Mouse (Mus musculus): ENCODE results near the gene Steap1.

The Steap1 gene

GRCm38 (mm10) chr5:5688228-5688627 lies 60.9 kb downstream of the Steap1 start:
- DNase-seq (ENCODE audit: extremely low spot score, low spot score), result no peak

DNA sequence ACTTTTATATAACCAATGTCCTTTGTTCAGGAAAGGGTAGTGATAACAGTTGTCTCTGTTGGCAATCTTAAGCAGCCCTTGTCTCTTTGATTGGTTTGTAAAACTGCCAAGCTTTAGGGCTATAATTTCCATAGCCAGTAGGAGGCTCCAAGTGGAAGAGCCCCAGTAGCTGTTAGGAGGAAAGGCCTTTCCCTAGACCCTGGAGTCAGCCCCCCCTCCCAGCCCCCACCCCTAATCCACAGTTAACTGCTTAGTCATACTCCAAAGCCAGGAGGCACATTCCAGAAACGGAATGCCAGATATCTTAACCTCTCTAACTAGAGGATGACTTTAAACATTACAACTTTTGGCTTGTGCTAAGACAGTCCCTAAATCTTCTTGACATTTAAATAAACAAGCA lies 62.2 kb downstream of the Steap1 start:
- no peak for DNase-seq (ENCODE audit: extremely low spot score, low spot score)

Measured in neural tube, embryonic 10.5 days (tissue).